Mouse (Mus musculus): ENCODE data around the gene Ppp2r2c.

DNA sequence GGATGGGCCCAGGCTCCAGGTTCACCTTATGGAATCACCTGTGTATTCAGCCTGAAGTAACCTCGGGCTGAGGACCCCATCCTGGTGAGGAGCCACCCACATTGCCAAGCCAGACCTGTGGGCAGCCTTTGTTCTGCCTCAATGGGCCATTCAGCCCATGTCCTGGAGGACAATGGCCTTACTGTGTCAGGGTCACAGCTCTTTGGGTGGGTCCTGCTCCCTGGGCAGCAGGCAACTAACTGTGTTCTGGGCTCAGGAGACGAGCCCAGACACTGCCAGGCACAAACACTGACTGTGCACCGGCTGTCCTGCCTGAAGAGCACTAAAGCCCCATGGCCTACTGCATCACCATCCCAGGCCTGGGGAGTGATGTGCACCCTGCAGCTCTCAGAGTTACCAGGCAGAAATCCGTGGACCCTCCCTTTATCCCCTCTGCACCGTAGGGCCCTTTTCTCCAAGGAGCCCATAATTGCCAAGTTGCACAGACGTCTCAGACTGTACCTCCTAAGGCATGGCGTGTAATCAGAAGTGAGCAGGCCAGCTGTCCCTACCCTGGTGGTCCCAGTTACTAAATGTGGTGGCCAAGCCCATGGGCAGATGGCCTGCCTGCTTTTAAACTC lies 8.6 kb downstream of the Ppp2r2c start:
- TF ChIP-seq POLR2A (IDR thresholded peaks at IDR 0.05; ENCODE audit: borderline replicate concordance, insufficient read depth, low read length) (no peak), CTCF (IDR thresholded peaks at IDR 0.05; ENCODE audit: borderline replicate concordance, insufficient read depth, low read depth, low read length) (no peak)
